Mouse (Mus musculus): ENCODE results near the gene Fam189b. TPM values are rescaled to one million over a fixed set of nuclear protein-coding genes. Genes with fewer than 3 reads are reported as not detected.

Gene Fam189b
- polyA plus RNA-seq, 1 experiment from 2014 or later = 43.6 TPM

DNA sequence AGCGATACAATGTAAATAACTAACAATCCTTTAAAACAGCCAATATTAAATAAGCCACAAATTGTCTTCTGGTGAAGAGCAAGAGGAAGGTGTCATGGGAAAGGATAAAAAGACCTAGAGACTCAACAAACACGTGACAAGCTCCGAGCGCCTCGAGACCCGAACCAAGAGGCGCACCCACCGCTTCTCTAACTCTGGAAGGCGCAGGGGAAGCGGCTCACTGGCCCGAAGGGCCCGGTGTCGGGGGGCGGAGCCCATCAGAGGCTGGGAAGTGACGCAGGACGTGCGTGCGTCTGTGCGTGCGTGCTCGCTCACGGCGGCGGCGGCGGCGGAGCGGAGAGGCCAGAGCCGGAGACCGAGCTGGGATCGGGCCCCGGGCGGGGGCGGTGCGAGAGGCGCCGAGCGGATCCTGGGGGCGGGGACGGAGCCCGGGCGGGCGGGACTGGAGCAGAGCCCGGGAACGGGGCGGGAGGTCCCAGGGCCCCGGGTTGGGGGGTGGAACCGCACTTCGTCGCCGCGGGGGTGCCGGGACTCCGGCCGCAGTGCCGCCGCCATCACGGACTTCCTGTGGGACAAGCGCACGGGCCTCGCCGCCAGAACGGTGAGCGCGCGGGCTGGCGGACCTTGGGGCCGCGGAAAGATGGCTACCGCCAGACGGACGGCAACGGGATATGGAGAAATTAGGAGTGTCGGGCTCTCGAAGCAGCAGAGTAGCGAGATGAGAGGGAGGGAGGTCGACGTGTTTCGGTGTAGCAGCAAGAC, 18.3 kb upstream of the Fam189b start, which contains the start of gene Clk2:
TSS of gene Clk2 (plus strand) at position 290 of the 762 bp plus-strand sequence.
- H3K27ac ChIP-seq (ENCODE audit: low read length) = peak within 1 kb of the TSS; percentile 98
- H3K4me2 ChIP-seq (replicated peaks; ENCODE audit: low read depth, low read length) = peak within 1 kb of the TSS; percentile 65
- H3K9me3 ChIP-seq (ENCODE audit: low read length) = no peaks in the 10 kb centered on the region
- H3K4me1 ChIP-seq (ENCODE audit: insufficient read depth, low read length) = peaks cover 26% of the 10 kb centered on the region
- H3K36me3 ChIP-seq (ENCODE audit: insufficient read depth, low read length) = peaks cover 26% of the 10 kb centered on the region
- peak; percentile 97 for ATAC-seq (ENCODE audit: low FRiP score, low TSS enrichment)
- peak within 1 kb of the TSS; percentile 96 for H3K9ac ChIP-seq (replicated peaks; ENCODE audit: low read length)
- H3K27me3 ChIP-seq (ENCODE audit: insufficient read depth, low read length) = no peaks in the 10 kb centered on the region
- WGBS = under 1% methylated on average over 63 of the region's 79 CpGs
- peak within 1 kb of the TSS; percentile 91 for H3K4me3 ChIP-seq (ENCODE audit: low read length)

- peak overlapping the region; percentile 91 for H3K4me3 ChIP-seq (ENCODE audit: low read length)
- peak overlapping the region; percentile 65 for H3K4me2 ChIP-seq (replicated peaks; ENCODE audit: low read depth, low read length)
- peaks cover 19% of the 10 kb centered on the region for H3K4me1 ChIP-seq (ENCODE audit: insufficient read depth, low read length)
- no peaks in the 10 kb centered on the region for H3K9me3 ChIP-seq (ENCODE audit: low read length)
- WGBS = 15% methylated on average over 12 of the region's 12 CpGs
- H3K9ac ChIP-seq (replicated peaks; ENCODE audit: low read length) = peak overlapping the region; percentile 96
- H3K27me3 ChIP-seq (ENCODE audit: insufficient read depth, low read length) = no peaks in the 10 kb centered on the region
- H3K36me3 ChIP-seq (ENCODE audit: insufficient read depth, low read length) = peaks cover 33% of the 10 kb centered on the region
- ATAC-seq (ENCODE audit: low FRiP score, low TSS enrichment) = no peak
- H3K27ac ChIP-seq (ENCODE audit: low read length) = peak overlapping the region; percentile 98
Measured at GRCm38 (mm10) chr3:89165268-89165870, 17.6 kb upstream of the Fam189b start.

- Histone ChIP-seq H3K36me3 (ENCODE audit: insufficient read depth, low read length) (peaks cover 43% of the 10 kb centered on the region), H3K9me3 (ENCODE audit: low read length) (no peaks in the 10 kb centered on the region), H3K4me1 (ENCODE audit: insufficient read depth, low read length) (peaks cover 18% of the 10 kb centered on the region), H3K27ac (ENCODE audit: low read length) (no peak overlapping the region), H3K4me2 (replicated peaks; ENCODE audit: low read depth, low read length) (no peak overlapping the region), H3K9ac (replicated peaks; ENCODE audit: low read length) (no peak overlapping the region), H3K27me3 (ENCODE audit: insufficient read depth, low read length) (no peaks in the 10 kb centered on the region), H3K4me3 (ENCODE audit: low read length) (no peak overlapping the region)
- ATAC-seq (ENCODE audit: low FRiP score, low TSS enrichment) = no peak
- WGBS = 83% methylated on average over 19 of the region's 19 CpGs
Measured at GRCm38 (mm10) chr3:89166945-89167344, 16.0 kb upstream of the Fam189b start.

GRCm38 (mm10) chr3:89174844-89175243, 8.1 kb upstream of the Fam189b start:
- 94% methylated on average over 11 of the region's 11 CpGs for WGBS
- Histone ChIP-seq H3K4me3 (ENCODE audit: low read length) (no peak overlapping the region), H3K27ac (ENCODE audit: low read length) (no peak overlapping the region), H3K4me1 (ENCODE audit: insufficient read depth, low read length) (peaks cover 16% of the 10 kb centered on the region), H3K4me2 (replicated peaks; ENCODE audit: low read depth, low read length) (no peak overlapping the region), H3K36me3 (ENCODE audit: insufficient read depth, low read length) (peaks cover 66% of the 10 kb centered on the region), H3K9ac (replicated peaks; ENCODE audit: low read length) (no peak overlapping the region), H3K27me3 (ENCODE audit: insufficient read depth, low read length) (no peaks in the 10 kb centered on the region), H3K9me3 (ENCODE audit: low read length) (no peaks in the 10 kb centered on the region)
- ATAC-seq (ENCODE audit: low FRiP score, low TSS enrichment) = no peak

- no peak overlapping the region for H3K27ac ChIP-seq (ENCODE audit: low read length)
- no peak overlapping the region for H3K4me3 ChIP-seq (ENCODE audit: low read length)
- H3K36me3 ChIP-seq (ENCODE audit: insufficient read depth, low read length) = peaks cover 66% of the 10 kb centered on the region
- no peak overlapping the region for H3K4me2 ChIP-seq (replicated peaks; ENCODE audit: low read depth, low read length)
- no peaks in the 10 kb centered on the region for H3K9me3 ChIP-seq (ENCODE audit: low read length)
- 91% methylated on average over 10 of the region's 10 CpGs for WGBS
- H3K9ac ChIP-seq (replicated peaks; ENCODE audit: low read length) = no peak overlapping the region
- ATAC-seq (ENCODE audit: low FRiP score, low TSS enrichment) = no peak
- H3K27me3 ChIP-seq (ENCODE audit: insufficient read depth, low read length) = no peaks in the 10 kb centered on the region
- peaks cover 16% of the 10 kb centered on the region for H3K4me1 ChIP-seq (ENCODE audit: insufficient read depth, low read length)
Measured at GRCm38 (mm10) chr3:89175544-89175943, 7.4 kb upstream of the Fam189b start.

GRCm38 (mm10) chr3:89176421-89176820, 6.5 kb upstream of the Fam189b start:
- WGBS = 78% methylated on average over 7 of the region's 7 CpGs
- no peak overlapping the region for H3K9ac ChIP-seq (replicated peaks; ENCODE audit: low read length)
- H3K9me3 ChIP-seq (ENCODE audit: low read length) = no peaks in the 10 kb centered on the region
- no peaks in the 10 kb centered on the region for H3K27me3 ChIP-seq (ENCODE audit: insufficient read depth, low read length)
- no peak overlapping the region for H3K4me2 ChIP-seq (replicated peaks; ENCODE audit: low read depth, low read length)
- no peak for ATAC-seq (ENCODE audit: low FRiP score, low TSS enrichment)
- H3K27ac ChIP-seq (ENCODE audit: low read length) = no peak overlapping the region
- peaks cover 16% of the 10 kb centered on the region for H3K4me1 ChIP-seq (ENCODE audit: insufficient read depth, low read length)
- H3K36me3 ChIP-seq (ENCODE audit: insufficient read depth, low read length) = peaks cover 65% of the 10 kb centered on the region
- H3K4me3 ChIP-seq (ENCODE audit: low read length) = no peak overlapping the region

GRCm38 (mm10) chr3:89177242-89178106, 5.5 kb upstream of the Fam189b start, which contains the start of gene Scamp3:
Gene Scamp3, plus strand, starts transcription at chr3:89177473.
- Histone ChIP-seq H3K4me3 (ENCODE audit: low read length) (peak within 1 kb of the TSS; percentile 73), H3K4me1 (ENCODE audit: insufficient read depth, low read length) (peaks cover 16% of the 10 kb centered on the region), H3K27me3 (ENCODE audit: insufficient read depth, low read length) (no peaks in the 10 kb centered on the region), H3K4me2 (replicated peaks; ENCODE audit: low read depth, low read length) (peak within 1 kb of the TSS; percentile 69), H3K9ac (replicated peaks; ENCODE audit: low read length) (peak within 1 kb of the TSS; percentile 82), H3K36me3 (ENCODE audit: insufficient read depth, low read length) (peaks cover 71% of the 10 kb centered on the region), H3K9me3 (ENCODE audit: low read length) (no peaks in the 10 kb centered on the region), H3K27ac (ENCODE audit: low read length) (peak within 1 kb of the TSS; percentile 27)
- WGBS = under 1% methylated on average over 43 of the region's 43 CpGs
- ATAC-seq (ENCODE audit: low FRiP score, low TSS enrichment) = peak; percentile 96

DNA sequence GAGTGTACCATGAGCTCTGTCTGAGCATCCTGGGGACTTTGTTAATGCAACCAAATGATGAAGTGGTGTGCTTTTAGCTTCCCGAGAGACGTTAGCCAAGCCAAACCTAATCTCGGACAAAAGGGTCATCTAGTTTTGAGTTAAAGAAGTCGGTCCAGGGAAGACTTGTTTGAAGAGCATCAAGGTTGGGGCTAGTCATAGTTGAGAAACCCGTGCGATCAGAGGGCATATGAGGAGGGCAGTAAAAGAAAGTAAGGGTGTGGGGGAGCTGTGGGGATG, 4.9 kb upstream of the Fam189b start:
- Histone ChIP-seq H3K27ac (ENCODE audit: low read length) (peak overlapping the region; percentile 27), H3K36me3 (ENCODE audit: insufficient read depth, low read length) (peaks cover 68% of the 10 kb centered on the region), H3K9me3 (ENCODE audit: low read length) (no peaks in the 10 kb centered on the region), H3K9ac (replicated peaks; ENCODE audit: low read length) (peak overlapping the region; percentile 82), H3K4me3 (ENCODE audit: low read length) (peak overlapping the region; percentile 73), H3K27me3 (ENCODE audit: insufficient read depth, low read length) (no peaks in the 10 kb centered on the region), H3K4me2 (replicated peaks; ENCODE audit: low read depth, low read length) (peak overlapping the region; percentile 69), H3K4me1 (ENCODE audit: insufficient read depth, low read length) (peaks cover 19% of the 10 kb centered on the region)
- under 1% methylated on average over 6 of the region's 6 CpGs for WGBS
- ATAC-seq (ENCODE audit: low FRiP score, low TSS enrichment) = no peak

DNA sequence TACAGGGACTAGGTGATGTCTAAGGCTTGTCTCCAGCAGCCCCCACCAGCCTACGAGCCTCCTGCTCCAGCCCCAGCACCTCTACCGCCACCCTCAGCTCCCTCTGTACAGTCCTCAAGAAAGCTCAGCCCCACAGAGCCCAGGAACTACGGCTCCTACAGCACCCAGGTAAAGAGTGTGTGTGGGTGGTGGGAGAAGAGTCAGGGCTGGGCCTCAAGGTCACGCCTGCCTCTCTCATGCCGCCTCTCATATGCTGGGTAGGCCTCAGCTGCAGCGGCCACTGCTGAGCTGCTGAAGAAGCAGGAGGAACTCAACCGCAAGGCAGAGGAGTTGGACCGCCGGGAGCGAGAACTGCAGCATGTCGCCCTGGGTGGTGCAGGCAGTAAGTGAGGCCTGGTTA, 3.9 kb upstream of the Fam189b start:
- no peak overlapping the region for H3K4me3 ChIP-seq (ENCODE audit: low read length)
- no peaks in the 10 kb centered on the region for H3K9me3 ChIP-seq (ENCODE audit: low read length)
- peaks cover 58% of the 10 kb centered on the region for H3K36me3 ChIP-seq (ENCODE audit: insufficient read depth, low read length)
- 88% methylated on average over 11 of the region's 11 CpGs for WGBS
- H3K27me3 ChIP-seq (ENCODE audit: insufficient read depth, low read length) = no peaks in the 10 kb centered on the region
- no peak overlapping the region for H3K9ac ChIP-seq (replicated peaks; ENCODE audit: low read length)
- no peak for ATAC-seq (ENCODE audit: low FRiP score, low TSS enrichment)
- peaks cover 26% of the 10 kb centered on the region for H3K4me1 ChIP-seq (ENCODE audit: insufficient read depth, low read length)
- H3K4me2 ChIP-seq (replicated peaks; ENCODE audit: low read depth, low read length) = no peak overlapping the region
- H3K27ac ChIP-seq (ENCODE audit: low read length) = no peak overlapping the region

Measured in kidney, embryonic 16.5 days (tissue).